Mouse (Mus musculus) olfactory bulb, adult 2 months (tissue): ENCODE data around the gene Cyb5rl.
A peak's percentile ranks its signal among the peaks of the same experiment; 100 is the strongest.

Source experiments
- CTCF ChIP-seq: fragments of 200-500 bp; IDR thresholded peaks from 2 replicates; pipeline ENCODE4 v1.5.1; 2012; ENCODE audit warnings: low read depth, mild to moderate bottlenecking, low read length, moderate library complexity; ENCODE audit not compliant: insufficient read depth
- POLR2A ChIP-seq: fragments of 200-500 bp; IDR thresholded peaks from 2 replicates; pipeline ENCODE4 v1.6.1; 2012; ENCODE audit warnings: mild to moderate bottlenecking, low read depth, low read length, moderate library complexity; ENCODE audit not compliant: insufficient read depth

DNA sequence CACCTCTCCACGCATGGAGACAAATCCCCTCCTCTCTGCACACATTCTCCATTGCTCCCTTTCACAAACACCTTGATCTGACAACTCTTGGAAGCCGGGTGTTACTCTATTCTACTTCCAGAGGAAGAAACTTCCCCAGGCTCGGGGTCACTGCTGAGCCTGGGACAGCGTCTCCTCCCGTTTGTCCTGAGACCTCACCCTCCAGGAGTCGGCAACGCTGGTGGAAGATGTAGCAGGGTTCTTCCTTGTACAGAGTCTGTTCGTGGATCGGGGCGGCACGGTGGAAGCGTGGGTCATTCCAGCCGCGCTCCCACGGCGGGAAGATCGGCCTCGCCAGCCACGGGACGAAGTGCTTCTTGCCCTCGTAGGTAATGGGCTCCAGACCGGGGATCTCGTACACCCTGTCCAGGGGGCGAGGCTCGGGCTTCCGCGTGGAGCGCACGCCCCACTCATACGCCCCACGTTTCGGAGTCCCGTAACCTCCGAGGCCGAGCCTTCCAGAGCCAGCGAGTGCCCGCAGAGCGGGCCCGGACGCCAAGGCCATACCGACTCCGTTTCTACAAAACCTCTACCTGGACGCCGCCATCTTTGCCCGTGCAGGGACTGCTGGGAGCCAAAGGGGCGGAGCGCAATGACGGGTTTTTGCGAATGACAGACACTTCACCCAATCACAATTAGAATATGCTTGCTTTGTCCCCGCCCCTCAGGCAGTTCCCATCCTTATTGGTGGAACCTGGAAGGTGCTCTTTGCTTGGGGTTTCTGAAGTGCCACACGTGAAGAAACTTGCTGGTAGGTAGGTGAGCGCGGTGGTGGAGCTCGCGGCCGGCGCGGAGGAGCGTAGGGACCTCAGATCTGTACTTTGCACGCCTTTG is at the start of gene Cyb5rl, which contains the start of gene Mrpl37:
- TF ChIP-seq CTCF: no peak
- peak; percentile 59 for TF ChIP-seq POLR2A
